Mouse (Mus musculus): ENCODE measurements around the gene Raly. TPM values are rescaled to one million over a fixed set of nuclear protein-coding genes. Genes with fewer than 3 reads are reported as not detected.
"Not testable (repeated sequence)": the region's sequence is repeated elsewhere in the genome, so short reads cannot be mapped to it uniquely, and the experiment has no call there.

The Raly gene
- polyA plus RNA-seq, 1 experiment from 2014 or later = 53.6 TPM

GRCm38 (mm10) chr2:154869954-154870641 is 79.2 kb downstream of the Raly start:
- H3K9ac ChIP-seq = no peak overlapping the region
- no peak for ATAC-seq (ENCODE audit: insufficient number of reproducible peaks, low FRiP score, low TSS enrichment, low read depth)
- no peaks in the 10 kb centered on the region for H3K9me3 ChIP-seq
- no peaks in the 10 kb centered on the region for H3K27me3 ChIP-seq
- H3K4me1 ChIP-seq = no peaks in the 10 kb centered on the region
- H3K36me3 ChIP-seq = peaks cover 77% of the 10 kb centered on the region
- H3K4me3 ChIP-seq = no peak overlapping the region
- H3K27ac ChIP-seq = no peak overlapping the region
- no peak overlapping the region for H3K4me2 ChIP-seq

- H3K27me3 ChIP-seq = no peaks in the 10 kb centered on the region
Observed at GRCm38 (mm10) chr2:154876621-154877020, 85.7 kb downstream of the Raly start.

GRCm38 (mm10) chr2:154891585-154891984 is 100.7 kb downstream of the Raly start:
- Histone ChIP-seq H3K27me3 (no peaks in the 10 kb centered on the region), H3K4me3 (peak overlapping the region; percentile 92), H3K4me1 (peaks cover 10% of the 10 kb centered on the region; the same call in 1 of the 2 replicates), H3K9me3 (no peaks in the 10 kb centered on the region), H3K9ac (peak overlapping the region; percentile 77), H3K4me2 (peak overlapping the region; percentile 63), H3K27ac (no peak overlapping the region), H3K36me3 (peaks cover 13% of the 10 kb centered on the region)
- 8% methylated on average over 2 of the region's 2 CpGs for WGBS
- ATAC-seq (ENCODE audit: insufficient number of reproducible peaks, low FRiP score, low TSS enrichment, low read depth) = no peak

More at GRCm38 (mm10) chr2:154876621-154877020, 85.7 kb downstream of the Raly start:
- H3K9me3 ChIP-seq = no peaks in the 10 kb centered on the region
- H3K27ac ChIP-seq = no peak overlapping the region
- no peak overlapping the region for H3K4me2 ChIP-seq
- peaks cover 54% of the 10 kb centered on the region for H3K36me3 ChIP-seq
- no peak for ATAC-seq (ENCODE audit: insufficient number of reproducible peaks, low FRiP score, low TSS enrichment, low read depth)
- 85% methylated on average over 2 of the region's 2 CpGs for WGBS
- no peak overlapping the region for H3K9ac ChIP-seq
- no peak overlapping the region for H3K4me3 ChIP-seq
- H3K4me1 ChIP-seq = no peaks in the 10 kb centered on the region

- no peaks in the 10 kb centered on the region for H3K27me3 ChIP-seq
- peak within 1 kb of the TSS; percentile 90 for H3K27ac ChIP-seq
- no peaks in the 10 kb centered on the region for H3K9me3 ChIP-seq
- WGBS = under 1% methylated on average over 75 of the region's 75 CpGs
- ATAC-seq (ENCODE audit: insufficient number of reproducible peaks, low FRiP score, low TSS enrichment, low read depth) = peak; percentile 98
- H3K36me3 ChIP-seq = peaks cover 7% of the 10 kb centered on the region; the same call in 1 of the 2 replicates
- H3K9ac ChIP-seq = peak within 1 kb of the TSS; percentile 77
- H3K4me3 ChIP-seq = peak within 1 kb of the TSS; percentile 92
- H3K4me1 ChIP-seq = peaks cover 10% of the 10 kb centered on the region; the same call in 1 of the 2 replicates
- H3K4me2 ChIP-seq = peak within 1 kb of the TSS; percentile 70
Observed at GRCm38 (mm10) chr2:154892201-154893044, 101.5 kb downstream of the Raly start, which contains the start of gene Eif2s2. Gene Eif2s2 (minus strand): TSS chr2:154892935.

GRCm38 (mm10) chr2:154893045-154893385 is 102.1 kb downstream of the Raly start:
- peak overlapping the region; percentile 68; the same call in 1 of the 2 replicates for H3K27ac ChIP-seq
- H3K4me3 ChIP-seq = peak overlapping the region; percentile 92
- peaks cover 3% of the 10 kb centered on the region; the same call in 1 of the 2 replicates for H3K36me3 ChIP-seq
- no peak overlapping the region for H3K9ac ChIP-seq
- ATAC-seq (ENCODE audit: insufficient number of reproducible peaks, low FRiP score, low TSS enrichment, low read depth) = no peak
- H3K4me1 ChIP-seq = peaks cover 10% of the 10 kb centered on the region; the same call in 1 of the 2 replicates
- 8% methylated on average over 12 of the region's 12 CpGs for WGBS
- peak overlapping the region; percentile 70 for H3K4me2 ChIP-seq
- no peaks in the 10 kb centered on the region for H3K27me3 ChIP-seq
- H3K9me3 ChIP-seq = no peaks in the 10 kb centered on the region

GRCm38 (mm10) chr2:154893548-154893947 is 102.7 kb downstream of the Raly start:
- WGBS = 62% methylated on average over 4 of the region's 4 CpGs

GRCm38 (mm10) chr2:154899004-154899403 is 108.1 kb downstream of the Raly start:
- not testable (repeated sequence) for H3K27me3 ChIP-seq; H3K36me3 ChIP-seq; H3K4me1 ChIP-seq; H3K27ac ChIP-seq; H3K4me3 ChIP-seq; H3K4me2 ChIP-seq; H3K9ac ChIP-seq; H3K9me3 ChIP-seq; ATAC-seq (ENCODE audit: insufficient number of reproducible peaks, low FRiP score, low TSS enrichment, low read depth)
- WGBS = 89% methylated on average over 8 of the region's 8 CpGs

More at GRCm38 (mm10) chr2:154893548-154893947, 102.7 kb downstream of the Raly start:
- Histone ChIP-seq H3K4me2 (peak overlapping the region; percentile 70; the same call in 1 of the 2 replicates), H3K4me3 (peak overlapping the region; percentile 92; the same call in 1 of the 2 replicates), H3K36me3 (no peaks in the 10 kb centered on the region), H3K4me1 (peaks cover 10% of the 10 kb centered on the region; the same call in 1 of the 2 replicates), H3K9ac (no peak overlapping the region), H3K27me3 (no peaks in the 10 kb centered on the region), H3K27ac (no peak overlapping the region), H3K9me3 (no peaks in the 10 kb centered on the region)
- ATAC-seq (ENCODE audit: insufficient number of reproducible peaks, low FRiP score, low TSS enrichment, low read depth) = no peak

GRCm38 (mm10) chr2:154899412-154899811 is 108.5 kb downstream of the Raly start:
- not testable (repeated sequence) for H3K4me1 ChIP-seq; H3K4me3 ChIP-seq; H3K27me3 ChIP-seq; H3K9me3 ChIP-seq; H3K4me2 ChIP-seq; H3K36me3 ChIP-seq; H3K9ac ChIP-seq; H3K27ac ChIP-seq; ATAC-seq (ENCODE audit: insufficient number of reproducible peaks, low FRiP score, low TSS enrichment, low read depth)
- 79% methylated on average over 4 of the region's 4 CpGs for WGBS

- no peak for ATAC-seq (ENCODE audit: insufficient number of reproducible peaks, low FRiP score, low TSS enrichment, low read depth)
- Histone ChIP-seq H3K36me3 (no peaks in the 10 kb centered on the region), H3K9me3 (no peaks in the 10 kb centered on the region), H3K9ac (no peak overlapping the region), H3K4me1 (no peaks in the 10 kb centered on the region), H3K27me3 (no peaks in the 10 kb centered on the region), H3K27ac (no peak overlapping the region), H3K4me3 (no peak overlapping the region), H3K4me2 (no peak overlapping the region)
- WGBS = 63% methylated on average over 3 of the region's 3 CpGs
Observed at GRCm38 (mm10) chr2:154902111-154902510, 111.2 kb downstream of the Raly start.

GRCm38 (mm10) chr2:154905796-154906195 is 114.9 kb downstream of the Raly start:
- Histone ChIP-seq H3K4me1 (no peaks in the 10 kb centered on the region), H3K4me3 (no peak overlapping the region), H3K27me3 (no peaks in the 10 kb centered on the region), H3K4me2 (no peak overlapping the region), H3K27ac (no peak overlapping the region), H3K9me3 (no peaks in the 10 kb centered on the region), H3K9ac (no peak overlapping the region), H3K36me3 (no peaks in the 10 kb centered on the region)
- no peak for ATAC-seq (ENCODE audit: insufficient number of reproducible peaks, low FRiP score, low TSS enrichment, low read depth)
- 58% methylated on average over 2 of the region's 2 CpGs for WGBS

- 40% methylated on average over 2 of the region's 2 CpGs for WGBS
- not testable (repeated sequence) for H3K4me3 ChIP-seq; H3K9me3 ChIP-seq; H3K36me3 ChIP-seq; ATAC-seq (ENCODE audit: insufficient number of reproducible peaks, low FRiP score, low TSS enrichment, low read depth); H3K4me1 ChIP-seq; H3K9ac ChIP-seq; H3K4me2 ChIP-seq; H3K27me3 ChIP-seq; H3K27ac ChIP-seq
Observed at GRCm38 (mm10) chr2:154908223-154908622, 117.3 kb downstream of the Raly start.

GRCm38 (mm10) chr2:154909789-154910188 is 118.9 kb downstream of the Raly start:
- Histone ChIP-seq H3K27me3 (no peaks in the 10 kb centered on the region), H3K27ac (no peak overlapping the region), H3K9ac (no peak overlapping the region), H3K4me3 (no peak overlapping the region), H3K36me3 (no peaks in the 10 kb centered on the region), H3K4me2 (no peak overlapping the region), H3K4me1 (no peaks in the 10 kb centered on the region), H3K9me3 (no peaks in the 10 kb centered on the region)
- WGBS = 85% methylated on average over 6 of the region's 6 CpGs
- no peak for ATAC-seq (ENCODE audit: insufficient number of reproducible peaks, low FRiP score, low TSS enrichment, low read depth)
